Mouse (Mus musculus) midbrain, embryonic 14.5 days (tissue): ENCODE results near the gene Smim6. TPM values are rescaled to one million over a fixed set of nuclear protein-coding genes. Genes with fewer than 3 reads are reported as not detected.

Experiments
- ATAC-seq: fragments of 200-750 bp; cut with Nextera tagmentation; 2 replicates; pipeline ENCODE4 v1.8.0; 2017; ENCODE audit warnings: moderate number of reproducible peaks, moderate library complexity; ENCODE audit not compliant: low FRiP score, low TSS enrichment
- DNase-seq: peaks from one replicate; pipeline ENCODE4 v3.0.0-alpha.2; 2015
- H3K27ac ChIP-seq: fragments of 300-500 bp; sonication (generic); replicated peaks from 2 replicates; pipeline ENCODE4 v1.5.1; 2014; ENCODE audit warnings: mild to moderate bottlenecking, low read depth, low read length, moderate library complexity
- H3K27me3 ChIP-seq: fragments of 300-500 bp; sonication (generic); 2 replicates; pipeline ENCODE4 v1.6.1; 2014; ENCODE audit warnings: low read length, control low read depth, mixed read lengths; ENCODE audit not compliant: control insufficient read depth, insufficient read depth
- H3K36me3 ChIP-seq: fragments of 300-500 bp; sonication (generic); 2 replicates; pipeline ENCODE4 v1.6.1; 2014; ENCODE audit warnings: low read length, control low read depth; ENCODE audit not compliant: control insufficient read depth, insufficient read depth
- H3K4me1 ChIP-seq: fragments of 300-500 bp; sonication (generic); 2 replicates; pipeline ENCODE4 v1.6.1; 2014; ENCODE audit warnings: mild to moderate bottlenecking, antibody characterized with exemption, low read length, control low read depth; ENCODE audit not compliant: control insufficient read depth, insufficient read depth
- H3K4me2 ChIP-seq: fragments of 300-500 bp; sonication (generic); 2 replicates; pipeline ENCODE4 v1.6.1; 2014; ENCODE audit warnings: mild to moderate bottlenecking, low read length, moderate library complexity
- H3K4me3 ChIP-seq: fragments of 300-500 bp; sonication (generic); replicated peaks from 2 replicates; pipeline ENCODE4 v1.5.1; 2014; ENCODE audit warnings: low read depth, low read length
- H3K9ac ChIP-seq: fragments of 300-500 bp; sonication (generic); replicated peaks from 2 replicates; pipeline ENCODE4 v1.6.1; 2014; ENCODE audit warnings: mild to moderate bottlenecking, low read length, moderate library complexity
- H3K9me3 ChIP-seq: fragments of 300-500 bp; sonication (generic); 2 replicates; pipeline ENCODE4 v1.6.1; 2016; ENCODE audit warnings: low read length, control low read depth, mixed read lengths; ENCODE audit not compliant: control insufficient read depth
- WGBS: fragments of 180-500 bp; shearing (Covaris S2); extraction: QIAGEN DNeasy Blood & Tissue Kit; methylation state at CpG from one replicate; pipeline ENCODE4 v1.1.7; 2014; 5-methylcytosine and 5-hydroxymethylcytosine counted together
- polyA plus RNA-seq: library from polyadenylated mRNA; unstranded; fragments of >200 nt; fragmentation: Nextera tagmentation; extraction: Ambion mirVana; gene quantifications from 2 replicates; pipeline ENCODE4 v1.2.1, GENCODE M21; 2014

Gene Smim6
- polyA plus RNA-seq, 1 experiment from 2014 or later = 0.22 TPM

DNA sequence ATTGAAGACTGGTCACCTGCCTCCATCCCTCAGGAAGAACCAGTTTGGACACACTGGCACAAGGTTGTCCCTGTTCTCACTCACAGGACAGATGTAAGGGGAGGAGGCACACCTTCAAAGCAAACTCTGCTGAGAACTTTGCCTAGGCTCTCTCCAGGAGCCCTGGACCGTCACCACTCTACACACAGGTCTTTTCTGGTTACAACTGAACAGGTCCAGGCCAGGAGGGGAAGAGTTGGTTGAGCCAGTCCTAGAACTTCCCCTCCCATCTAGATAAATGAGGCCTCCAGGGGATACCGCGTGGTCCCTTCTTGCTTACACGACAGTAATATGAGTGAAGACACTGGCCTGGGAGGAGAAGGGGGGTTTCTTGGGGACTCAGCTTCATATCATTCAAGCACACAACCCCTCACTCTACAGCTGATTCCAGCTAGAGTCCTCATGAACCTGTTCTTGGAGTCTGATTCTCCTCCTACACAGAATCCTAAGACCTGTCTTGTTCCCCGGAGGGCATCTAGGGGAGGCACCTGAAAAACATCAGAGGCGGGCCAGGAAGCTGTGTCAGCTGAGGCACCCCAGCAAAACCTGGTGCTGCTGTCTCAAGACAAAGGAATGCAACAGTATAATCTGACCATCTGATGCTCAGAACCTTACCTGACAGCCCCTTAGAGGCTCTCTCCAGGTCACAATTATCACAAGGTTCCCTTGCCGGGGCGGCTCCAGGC is 7.4 kb upstream of the Smim6 start:
- no peaks in the 10 kb centered on the region for H3K9me3 ChIP-seq
- H3K4me3 ChIP-seq = no peak overlapping the region
- no peaks in the 10 kb centered on the region for H3K4me1 ChIP-seq
- H3K27me3 ChIP-seq = no peaks in the 10 kb centered on the region
- 0 out of 2 replicates have a peak overlapping the region, but pooled peaks have one; percentile 3 for H3K9ac ChIP-seq
- ATAC-seq = no peak
- H3K36me3 ChIP-seq = 0 out of 2 replicates have a peak, but pooled peaks cover 6% of the 10 kb centered on the region
- no peak for DNase-seq
- no peak overlapping the region for H3K4me2 ChIP-seq
- 84% methylated on average over 8 of the region's 8 CpGs for WGBS
- no peak overlapping the region for H3K27ac ChIP-seq

DNA sequence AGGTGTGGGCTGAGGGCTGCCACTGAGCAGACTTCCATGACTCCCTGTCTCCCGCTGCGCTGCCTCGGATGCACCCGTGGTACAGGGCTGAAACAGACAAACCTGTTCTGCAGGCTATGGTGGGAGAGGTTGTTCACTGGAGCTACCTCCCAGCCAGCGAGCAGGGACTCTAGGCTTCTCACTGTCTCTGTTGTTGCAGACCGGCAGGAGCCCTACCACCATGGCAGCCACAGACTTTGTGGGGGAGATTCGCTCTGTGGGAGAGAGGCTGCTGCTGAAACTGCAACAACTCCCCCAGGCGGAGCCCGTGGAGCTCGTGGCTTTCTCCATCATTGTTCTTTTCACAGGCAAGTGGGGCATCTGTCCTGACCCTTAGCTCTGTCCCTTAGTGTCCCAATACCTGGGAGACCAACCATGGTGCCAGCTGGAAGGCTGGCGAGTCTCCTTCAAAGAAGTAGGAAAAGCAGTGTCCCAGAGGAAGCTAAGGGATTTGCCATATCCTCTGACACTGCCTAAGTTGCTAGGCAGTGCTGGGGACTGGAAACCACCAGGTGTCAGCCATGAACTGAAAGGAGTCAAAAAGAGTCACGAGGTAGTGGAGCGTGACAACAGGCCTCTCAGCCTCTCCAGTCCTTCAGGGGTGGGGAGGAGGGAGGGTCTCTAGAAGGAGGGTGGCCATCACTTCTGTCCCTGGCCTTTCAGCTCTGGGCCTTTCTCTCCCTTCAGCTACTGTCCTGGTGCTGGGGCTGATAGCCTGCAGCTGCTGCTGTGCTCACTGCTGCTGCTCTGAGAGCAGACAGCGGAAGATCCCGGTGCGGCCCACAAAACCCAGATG is 6.6 kb upstream of the Smim6 start:
- H3K36me3 ChIP-seq = peaks cover 7% of the 10 kb centered on the region; the same call in 1 of the 2 replicates
- no peak overlapping the region for H3K4me3 ChIP-seq
- 40% methylated on average over 16 of the region's 16 CpGs for WGBS
- no peak overlapping the region for H3K4me2 ChIP-seq
- H3K4me1 ChIP-seq = no peaks in the 10 kb centered on the region
- no peak for DNase-seq
- no peaks in the 10 kb centered on the region for H3K27me3 ChIP-seq
- peak overlapping the region; percentile 3; the same call in 1 of the 2 replicates for H3K9ac ChIP-seq
- H3K9me3 ChIP-seq = no peaks in the 10 kb centered on the region
- no peak overlapping the region for H3K27ac ChIP-seq
- no peak for ATAC-seq

DNA sequence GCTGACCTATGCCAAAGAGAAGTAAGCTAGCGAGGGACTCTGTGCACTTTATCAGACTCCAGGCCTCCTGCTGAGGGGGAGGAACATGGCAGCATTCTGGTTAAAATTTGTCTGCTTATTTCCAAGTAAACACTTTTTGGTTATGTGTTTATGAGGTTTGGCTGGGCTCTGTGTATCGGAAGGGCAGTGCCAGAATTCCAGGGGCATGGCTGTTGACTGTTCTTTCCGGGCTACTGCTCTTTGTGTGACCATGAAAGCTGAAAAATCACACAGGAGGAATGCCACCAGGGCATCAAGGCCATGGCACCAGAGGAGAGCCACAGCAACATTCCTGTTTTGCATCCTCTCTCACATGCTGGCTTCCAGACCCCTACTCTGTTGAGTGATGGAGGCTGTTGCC is 5.7 kb upstream of the Smim6 start:
- no peak overlapping the region for H3K4me3 ChIP-seq
- H3K27ac ChIP-seq = no peak overlapping the region
- H3K4me2 ChIP-seq = no peak overlapping the region
- H3K27me3 ChIP-seq = no peaks in the 10 kb centered on the region
- H3K9me3 ChIP-seq = no peaks in the 10 kb centered on the region
- ATAC-seq (no peak), DNase-seq (no peak)
- peaks cover 13% of the 10 kb centered on the region; the same call in 1 of the 2 replicates for H3K36me3 ChIP-seq
- no peak overlapping the region; the same call in 1 of the 2 replicates for H3K9ac ChIP-seq
- WGBS = 61% methylated on average over 3 of the region's 3 CpGs
- H3K4me1 ChIP-seq = no peaks in the 10 kb centered on the region

DNA sequence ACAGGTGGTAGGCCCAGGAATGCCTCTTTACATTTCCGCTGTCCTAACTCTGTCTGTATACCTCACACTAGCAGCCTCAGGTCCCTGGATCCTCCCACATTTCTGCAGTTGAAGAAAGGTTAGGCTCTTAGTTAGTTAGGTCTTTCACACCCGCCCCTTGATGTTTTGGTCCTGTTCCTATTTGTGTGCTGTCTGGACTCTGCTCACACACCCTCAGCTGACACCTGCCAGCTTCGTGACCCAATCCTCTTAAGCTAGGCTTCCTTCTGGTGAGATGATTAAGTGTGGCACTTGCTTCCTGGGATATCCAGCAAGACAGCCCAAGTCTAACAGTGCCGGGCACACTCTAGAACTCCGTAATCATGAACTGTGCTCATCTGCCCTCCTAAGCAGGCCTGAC is 5.3 kb upstream of the Smim6 start:
- WGBS = 87% methylated on average over 5 of the region's 5 CpGs
- H3K9ac ChIP-seq = no peak overlapping the region
- no peak overlapping the region for H3K4me3 ChIP-seq
- H3K4me1 ChIP-seq = no peaks in the 10 kb centered on the region
- ATAC-seq (no peak), DNase-seq (no peak)
- H3K27ac ChIP-seq = no peak overlapping the region
- H3K4me2 ChIP-seq = no peak overlapping the region
- no peaks in the 10 kb centered on the region for H3K27me3 ChIP-seq
- peaks cover 16% of the 10 kb centered on the region; the same call in 1 of the 2 replicates for H3K36me3 ChIP-seq
- H3K9me3 ChIP-seq = no peaks in the 10 kb centered on the region

- Histone ChIP-seq H3K36me3 (peaks cover 35% of the 10 kb centered on the region), H3K4me2 (no peak overlapping the region), H3K4me3 (no peak overlapping the region), H3K27ac (no peak overlapping the region), H3K9ac (no peak overlapping the region), H3K4me1 (no peaks in the 10 kb centered on the region), H3K27me3 (no peaks in the 10 kb centered on the region), H3K9me3 (no peaks in the 10 kb centered on the region)
- no peak for DNase-seq
- whole genome bisulfite sequencing = 96% methylated on average over 5 of the region's 5 CpGs
- no peak for ATAC-seq
Observed at GRCm38 (mm10) chr11:115911134-115911561, 669 bp upstream of the Smim6 start.

DNA sequence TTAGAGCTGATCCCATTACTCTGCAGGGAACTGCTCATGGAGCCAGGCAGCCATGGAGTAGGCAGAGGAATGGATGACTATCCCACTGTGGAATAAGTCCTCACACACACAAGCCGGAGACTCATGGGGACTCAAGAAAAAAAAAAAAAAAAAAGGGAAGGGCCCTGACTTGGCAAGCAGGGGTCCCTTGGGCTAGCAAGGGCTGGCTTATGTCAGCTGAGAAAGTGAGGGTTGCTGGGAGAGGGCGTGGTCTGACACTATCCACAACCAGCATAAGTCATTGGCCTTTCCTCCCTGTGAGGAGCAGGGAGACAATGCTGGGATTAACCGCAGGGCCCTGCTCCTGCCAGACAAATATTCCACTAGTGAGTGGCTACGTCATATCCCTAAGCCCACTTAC is 4.8 kb downstream of the Smim6 start:
- no peak overlapping the region for H3K27ac ChIP-seq
- H3K4me3 ChIP-seq = no peak overlapping the region
- 89% methylated on average over 4 of the region's 4 CpGs for WGBS
- no peaks in the 10 kb centered on the region for H3K9me3 ChIP-seq
- H3K4me1 ChIP-seq = no peaks in the 10 kb centered on the region
- ATAC-seq (no peak), DNase-seq (no peak)
- no peak overlapping the region for H3K9ac ChIP-seq
- no peaks in the 10 kb centered on the region for H3K27me3 ChIP-seq
- peaks cover 40% of the 10 kb centered on the region for H3K36me3 ChIP-seq
- no peak overlapping the region for H3K4me2 ChIP-seq

- Histone ChIP-seq H3K4me2 (no peak overlapping the region), H3K27me3 (no peaks in the 10 kb centered on the region), H3K4me3 (no peak overlapping the region), H3K4me1 (no peaks in the 10 kb centered on the region), H3K36me3 (peaks cover 43% of the 10 kb centered on the region), H3K9me3 (no peaks in the 10 kb centered on the region), H3K9ac (no peak overlapping the region), H3K27ac (no peak overlapping the region)
- DNase-seq (no peak), ATAC-seq (no peak)
- 91% methylated on average over 5 of the region's 5 CpGs for WGBS
Observed at GRCm38 (mm10) chr11:115918637-115919036, 6.8 kb downstream of the Smim6 start.

DNA sequence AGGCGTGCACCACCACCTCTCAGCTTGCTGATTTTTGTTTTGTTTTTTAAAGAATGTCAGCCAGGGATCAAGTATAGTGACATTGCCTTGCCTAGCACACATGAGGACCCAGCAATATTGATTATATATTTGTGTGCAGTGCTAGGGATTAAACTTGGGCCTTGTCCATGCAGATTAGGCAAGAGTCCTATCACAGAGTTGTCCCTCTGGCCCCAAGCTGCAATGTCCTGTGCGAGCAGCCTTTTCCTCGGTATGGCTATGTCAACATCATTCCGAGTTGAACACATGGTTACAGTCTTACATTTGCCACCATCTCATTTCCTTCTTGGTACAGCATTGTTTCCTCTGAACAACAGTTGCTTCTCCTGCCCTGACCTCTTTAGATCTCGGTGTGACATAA is 7.3 kb downstream of the Smim6 start:
- H3K9ac ChIP-seq = no peak overlapping the region
- H3K27me3 ChIP-seq = no peaks in the 10 kb centered on the region
- H3K27ac ChIP-seq = no peak overlapping the region
- no peaks in the 10 kb centered on the region for H3K9me3 ChIP-seq
- ATAC-seq (no peak), DNase-seq (no peak)
- no peak overlapping the region for H3K4me3 ChIP-seq
- no peak overlapping the region for H3K4me2 ChIP-seq
- 92% methylated on average over 5 of the region's 5 CpGs for WGBS
- H3K4me1 ChIP-seq = no peaks in the 10 kb centered on the region
- H3K36me3 ChIP-seq = peaks cover 43% of the 10 kb centered on the region
